Mouse (Mus musculus) 416B (cell line): ENCODE results near the gene C1qtnf4.

Source experiments
- DNase-seq: peaks from one replicate; pipeline ENCODE4 v3.0.0; 2011; ENCODE audit warnings: low read depth

The C1qtnf4 gene

GRCm38 (mm10) chr2:90886436-90886835 is 776 bp downstream of the C1qtnf4 start:
- DNase-seq, result no peak

- DNase-seq, result no peak
Observed at GRCm38 (mm10) chr2:90887627-90888026, 2.0 kb downstream of the C1qtnf4 start.

GRCm38 (mm10) chr2:90889550-90890548 is 4.2 kb downstream of the C1qtnf4 start:
- no peak for DNase-seq

GRCm38 (mm10) chr2:90893673-90894298 is 8.1 kb downstream of the C1qtnf4 start:
- no peak for DNase-seq

- DNase-seq, result peak; percentile 41
Observed at GRCm38 (mm10) chr2:90894299-90894677, 8.6 kb downstream of the C1qtnf4 start.

GRCm38 (mm10) chr2:90903398-90903797 is 17.7 kb downstream of the C1qtnf4 start:
- peak; percentile 64 for DNase-seq

- peak; percentile 93 for DNase-seq
Observed at GRCm38 (mm10) chr2:90904076-90904855, 18.6 kb downstream of the C1qtnf4 start, which contains the start of the genes Kbtbd4 and Ndufs3. TSS of gene Kbtbd4 (plus strand) at chr2:90904740. TSS of gene Ndufs3 (minus strand) at chr2:90904827.

- no peak for DNase-seq
Observed at GRCm38 (mm10) chr2:90904856-90905224, 19.2 kb downstream of the C1qtnf4 start.

- DNase-seq, result peak; percentile 57
Observed at GRCm38 (mm10) chr2:90906721-90907120, 21.1 kb downstream of the C1qtnf4 start.

- DNase-seq, result no peak
Observed at GRCm38 (mm10) chr2:90910861-90911260, 25.2 kb downstream of the C1qtnf4 start.

GRCm38 (mm10) chr2:90911668-90912067 is 26.0 kb downstream of the C1qtnf4 start:
- no peak for DNase-seq

- DNase-seq, result peak; percentile 36
Observed at GRCm38 (mm10) chr2:90913671-90914070, 28.0 kb downstream of the C1qtnf4 start.

GRCm38 (mm10) chr2:90915516-90915915 is 29.9 kb downstream of the C1qtnf4 start:
- DNase-seq, result no peak

- peak; percentile 70 for DNase-seq
Observed at GRCm38 (mm10) chr2:90916560-90917232, 31.0 kb downstream of the C1qtnf4 start.

GRCm38 (mm10) chr2:90917233-90917998 is 31.8 kb downstream of the C1qtnf4 start:
- DNase-seq, result peak; percentile 61

- DNase-seq, result peak; percentile 63
Observed at GRCm38 (mm10) chr2:90917999-90918698, 32.5 kb downstream of the C1qtnf4 start.

GRCm38 (mm10) chr2:90921178-90921577 is 35.5 kb downstream of the C1qtnf4 start:
- no peak for DNase-seq

- peak; percentile 68 for DNase-seq
Observed at GRCm38 (mm10) chr2:90922636-90923035, 37.0 kb downstream of the C1qtnf4 start.

GRCm38 (mm10) chr2:90928566-90928965 is 42.9 kb downstream of the C1qtnf4 start:
- DNase-seq, result no peak

- DNase-seq, result no peak
Observed at GRCm38 (mm10) chr2:90931829-90932228, 46.2 kb downstream of the C1qtnf4 start.
